Mouse (Mus musculus) leukemia stem cell, adult 10-12 weeks (primary cell): ENCODE results near the gene Plxna3. TPM values are rescaled to one million over a fixed set of nuclear protein-coding genes. Genes with fewer than 3 reads are reported as not detected.

Source experiments
- polyA plus RNA-seq: library from polyadenylated mRNA; stranded (reverse); fragments of >175 nt; gene quantifications from 2 replicates; pipeline ENCODE4 v1.2.3, GENCODE M21; 2012; ENCODE audit warnings: low replicate concordance

The Plxna3 gene
- 6.0 and 6.2 TPM in 2 replicates for polyA plus RNA-seq

DNA sequence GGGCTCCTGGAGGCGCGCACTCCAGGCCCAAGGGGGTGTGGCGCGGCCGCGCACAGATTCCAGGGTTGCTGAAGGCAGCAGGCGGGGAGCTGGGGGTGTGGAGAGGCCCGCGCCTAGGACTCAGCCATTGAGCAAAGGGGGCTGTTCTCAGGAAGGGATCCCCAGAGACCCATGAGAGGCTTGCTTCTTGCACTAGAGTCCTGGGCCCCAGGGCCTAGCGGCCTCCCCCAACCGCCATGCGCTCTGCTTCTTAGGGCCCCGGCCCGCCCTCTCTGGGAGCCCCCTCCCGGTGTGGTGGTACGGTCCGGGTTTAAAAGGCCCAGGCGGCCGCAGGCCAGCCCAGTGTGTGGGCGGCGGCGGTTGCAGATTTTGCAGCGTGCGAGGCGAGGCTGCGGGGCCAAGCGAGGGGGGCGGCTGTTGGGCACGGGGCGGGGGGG lies at the start of gene Plxna3:
Plxna3 (plus strand) TSS at position 342 of the 437 bp plus-strand sequence.

DNA sequence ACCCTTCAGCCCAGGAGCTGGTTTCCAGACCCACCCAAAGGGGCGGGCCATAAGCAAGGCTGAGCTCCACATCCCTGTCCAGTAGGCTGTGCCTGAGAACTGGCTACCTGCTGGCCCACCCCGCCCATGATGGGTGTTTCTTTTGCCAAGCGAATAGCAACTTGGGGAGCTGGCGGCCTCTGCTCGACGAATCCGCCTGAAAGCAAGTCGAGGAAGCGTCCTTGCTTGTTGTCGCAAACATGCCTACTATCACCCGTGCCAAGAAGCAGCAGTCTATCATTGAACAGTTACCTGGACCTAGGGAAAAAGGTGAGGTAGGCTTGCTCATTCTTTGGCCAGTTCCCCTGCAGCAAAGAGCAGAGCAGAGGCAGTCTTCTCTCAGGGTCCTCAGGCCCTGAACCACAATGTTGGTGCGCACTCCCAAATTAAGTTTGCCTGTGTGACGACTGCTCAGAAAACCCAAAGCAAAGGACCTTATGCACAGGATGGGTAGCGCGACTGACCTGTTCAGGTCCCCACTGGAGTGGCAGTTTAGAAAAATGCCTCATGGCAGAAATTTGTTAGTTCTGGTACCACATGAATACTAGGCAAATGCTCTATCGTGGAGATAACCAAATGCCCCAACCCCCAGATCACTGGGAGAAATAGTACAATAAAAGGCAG lies 47.0 kb upstream of the Plxna3 start, which contains the start of the genes Taz and Dnase1l1:
Taz (plus strand) TSS at position 181 of the 663 bp plus-strand sequence.
Dnase1l1 (minus strand) TSS at position 606 of the 663 bp plus-strand sequence.

DNA sequence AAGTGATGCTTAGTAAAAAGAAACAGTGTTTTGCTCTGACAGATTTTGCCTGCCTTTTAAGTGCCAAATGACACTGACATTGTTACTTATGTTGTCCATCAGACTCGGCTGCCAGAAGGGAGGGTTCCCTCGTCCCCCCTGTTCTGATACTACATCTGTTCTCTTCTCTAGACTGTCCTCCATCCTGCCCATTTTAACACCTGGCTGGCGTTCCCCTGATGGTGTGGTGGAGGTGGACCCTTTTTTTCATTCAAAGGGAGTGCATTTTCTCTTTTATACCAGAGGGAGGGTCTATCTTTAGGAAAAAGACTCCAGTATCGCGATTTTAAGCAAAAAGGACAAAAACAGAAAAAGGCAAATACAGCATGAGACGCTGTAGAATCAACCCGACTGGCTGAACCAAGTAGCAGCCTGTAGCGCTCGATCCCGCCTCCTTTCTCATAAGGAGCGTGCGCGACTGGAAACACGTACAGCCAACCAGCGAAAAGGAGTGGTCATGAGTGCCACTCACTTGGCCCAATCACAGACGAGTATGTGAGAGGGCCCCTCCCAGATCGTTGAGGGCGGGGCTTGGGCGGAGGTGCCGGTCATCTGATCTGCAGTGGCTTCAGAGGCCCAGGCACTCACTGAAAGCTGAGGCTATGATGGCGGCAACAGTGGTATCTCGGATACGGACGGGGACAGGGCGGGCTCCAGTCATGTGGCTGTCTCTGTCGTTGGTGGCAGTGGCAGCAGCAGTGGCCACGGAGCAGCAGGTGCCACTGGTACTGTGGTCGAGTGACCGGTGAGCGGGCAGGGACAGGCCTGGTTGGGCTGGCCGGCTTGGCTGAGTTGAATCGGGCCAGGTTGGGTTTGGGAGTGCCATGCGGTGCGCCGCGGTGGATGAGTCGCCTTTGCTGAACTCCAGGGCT lies 32.1 kb upstream of the Plxna3 start, which contains the start of gene Atp6ap1:
Atp6ap1 (plus strand) TSS at position 560 of the 911 bp plus-strand sequence.

DNA sequence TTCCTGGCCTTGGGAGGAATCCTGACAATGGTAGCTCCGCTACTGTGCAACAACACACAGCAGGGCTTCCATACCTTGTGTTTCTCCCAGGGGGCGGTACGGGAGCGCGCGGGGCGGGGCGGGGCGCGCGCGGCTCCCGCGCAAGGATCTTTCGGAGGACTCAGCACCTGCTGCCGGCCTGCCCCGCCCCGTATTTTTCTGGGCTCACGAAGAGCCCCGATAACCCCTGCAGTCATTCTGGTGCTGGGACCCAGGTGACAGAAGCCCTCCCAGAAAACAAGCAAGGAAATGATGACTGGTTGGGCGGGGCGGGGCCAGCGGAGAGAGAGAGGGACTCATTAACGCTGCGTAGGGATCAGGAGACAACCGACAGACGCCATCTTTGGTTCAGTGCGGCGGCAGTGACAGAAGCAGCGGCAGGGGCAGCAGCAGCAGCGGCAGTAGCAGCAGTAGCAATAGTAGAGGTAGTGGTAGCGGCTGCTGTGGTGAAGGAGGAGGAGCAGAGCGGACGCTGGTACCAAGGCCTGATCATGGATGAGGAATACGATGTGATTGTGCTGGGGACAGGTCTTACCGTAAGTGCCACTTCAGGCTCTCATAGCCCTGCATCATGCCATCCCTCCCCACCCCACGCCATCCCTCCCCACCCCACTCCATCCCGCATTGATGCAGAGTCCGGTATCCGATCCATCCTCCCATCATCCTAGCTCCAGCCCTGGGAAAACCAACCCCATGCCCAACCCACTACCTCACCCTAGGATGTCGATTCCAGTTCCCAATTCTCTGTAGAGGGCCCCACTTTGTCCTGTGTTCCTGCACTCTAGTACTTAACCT lies 23.8 kb upstream of the Plxna3 start, which contains the start of gene Gdi1:
Gdi1 (plus strand) TSS at position 132 of the 834 bp plus-strand sequence.

DNA sequence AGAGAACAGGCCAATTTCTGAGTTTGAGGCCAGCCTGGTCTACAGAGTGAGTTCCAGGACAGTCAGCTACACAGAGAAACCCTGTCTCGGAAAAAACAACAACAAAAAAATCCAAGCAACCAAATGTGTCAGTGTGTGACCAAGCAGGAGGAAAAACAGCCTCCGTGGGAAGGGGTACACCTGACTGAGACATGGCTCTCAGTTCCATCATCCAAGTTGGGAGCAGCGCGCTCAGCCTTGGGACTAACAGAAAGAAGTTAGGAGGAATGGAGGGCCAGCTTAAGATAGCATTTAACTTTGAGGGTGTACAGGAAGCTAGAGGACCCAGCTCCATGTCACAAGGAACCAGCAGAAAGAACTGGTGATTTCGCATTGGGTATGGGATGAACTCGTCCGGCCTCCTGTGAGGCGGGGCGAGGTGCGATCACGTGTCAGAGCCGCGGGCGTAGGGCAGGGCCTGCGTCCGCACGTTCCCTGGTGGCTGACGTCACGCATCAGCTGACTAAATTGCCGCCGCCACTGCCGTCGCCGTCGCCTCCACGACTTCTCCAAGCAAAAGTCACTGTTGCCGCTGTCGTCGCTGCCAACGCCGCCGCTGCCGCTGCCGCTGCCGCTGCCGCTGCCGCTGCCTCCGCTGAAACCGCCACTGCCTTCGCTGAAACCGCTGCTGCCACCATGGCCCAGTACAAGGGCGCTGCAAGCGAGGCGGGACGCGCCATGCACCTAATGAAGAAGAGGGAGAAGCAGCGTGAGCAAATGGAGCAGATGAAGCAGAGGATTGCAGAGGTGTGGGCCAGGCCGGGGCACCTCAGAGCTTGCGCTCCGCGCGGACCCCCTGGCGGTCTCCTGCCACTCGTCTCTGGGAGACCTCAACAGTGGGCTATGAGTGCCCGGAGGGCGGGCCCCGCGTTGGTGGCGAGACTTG lies 16.1 kb upstream of the Plxna3 start, which contains the start of gene Fam50a:
Fam50a (plus strand) TSS at position 494 of the 925 bp plus-strand sequence.

DNA sequence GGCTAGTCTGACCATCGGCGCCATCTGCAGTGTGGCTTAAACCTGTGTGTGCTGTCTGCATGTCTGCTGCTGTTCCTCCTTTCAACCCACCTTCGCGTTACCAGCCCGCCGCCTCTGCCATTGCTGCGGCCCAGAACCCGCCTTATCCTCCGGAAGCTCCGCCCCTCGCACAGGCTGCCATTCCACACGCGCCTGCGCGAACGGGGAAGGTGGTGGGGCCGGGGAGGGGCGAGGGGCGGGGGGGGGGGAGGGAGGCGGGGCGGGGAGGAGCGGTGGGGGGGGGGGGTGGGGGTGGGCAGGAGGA lies 24.6 kb downstream of the Plxna3 start, which contains the start of gene Lage3:
Lage3 (minus strand) TSS at position 152 of the 304 bp plus-strand sequence.

DNA sequence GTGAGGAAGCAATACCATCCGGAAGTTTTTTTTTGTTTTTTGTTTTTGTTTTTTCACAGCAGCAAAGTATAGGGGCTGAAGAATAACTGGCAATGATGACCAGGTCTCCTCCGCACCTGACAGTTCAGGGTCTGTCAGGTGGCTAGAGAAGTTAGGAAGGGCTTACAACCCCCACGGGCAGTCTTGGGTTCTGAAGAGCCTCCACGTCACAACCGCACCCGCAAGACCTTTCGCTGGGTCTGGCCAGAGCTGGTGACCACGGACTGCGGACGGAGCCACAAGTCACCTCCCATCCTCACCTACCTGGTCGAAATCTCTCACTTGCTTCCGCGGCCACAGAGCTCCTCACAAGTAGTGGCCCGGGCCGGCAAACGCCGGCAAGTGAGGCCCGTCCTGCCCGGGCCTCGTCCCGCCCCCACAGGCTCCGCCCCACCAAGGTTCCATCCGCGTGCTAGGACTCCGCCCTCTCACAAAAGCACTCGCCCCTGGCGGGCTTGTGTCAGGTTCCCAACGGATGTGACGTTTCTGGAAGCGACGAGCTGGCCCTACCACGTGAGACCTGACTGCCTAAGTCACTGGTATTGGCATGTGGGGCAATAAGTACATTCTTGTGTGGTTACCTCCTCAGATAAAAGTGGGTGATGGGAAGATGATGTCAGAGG lies 44.2 kb downstream of the Plxna3 start, which contains the start of the genes Ubl4a and Slc10a3:
Ubl4a (minus strand) TSS at position 331 of the 662 bp plus-strand sequence.
Slc10a3 (minus strand) TSS at position 462 of the 662 bp plus-strand sequence.

DNA sequence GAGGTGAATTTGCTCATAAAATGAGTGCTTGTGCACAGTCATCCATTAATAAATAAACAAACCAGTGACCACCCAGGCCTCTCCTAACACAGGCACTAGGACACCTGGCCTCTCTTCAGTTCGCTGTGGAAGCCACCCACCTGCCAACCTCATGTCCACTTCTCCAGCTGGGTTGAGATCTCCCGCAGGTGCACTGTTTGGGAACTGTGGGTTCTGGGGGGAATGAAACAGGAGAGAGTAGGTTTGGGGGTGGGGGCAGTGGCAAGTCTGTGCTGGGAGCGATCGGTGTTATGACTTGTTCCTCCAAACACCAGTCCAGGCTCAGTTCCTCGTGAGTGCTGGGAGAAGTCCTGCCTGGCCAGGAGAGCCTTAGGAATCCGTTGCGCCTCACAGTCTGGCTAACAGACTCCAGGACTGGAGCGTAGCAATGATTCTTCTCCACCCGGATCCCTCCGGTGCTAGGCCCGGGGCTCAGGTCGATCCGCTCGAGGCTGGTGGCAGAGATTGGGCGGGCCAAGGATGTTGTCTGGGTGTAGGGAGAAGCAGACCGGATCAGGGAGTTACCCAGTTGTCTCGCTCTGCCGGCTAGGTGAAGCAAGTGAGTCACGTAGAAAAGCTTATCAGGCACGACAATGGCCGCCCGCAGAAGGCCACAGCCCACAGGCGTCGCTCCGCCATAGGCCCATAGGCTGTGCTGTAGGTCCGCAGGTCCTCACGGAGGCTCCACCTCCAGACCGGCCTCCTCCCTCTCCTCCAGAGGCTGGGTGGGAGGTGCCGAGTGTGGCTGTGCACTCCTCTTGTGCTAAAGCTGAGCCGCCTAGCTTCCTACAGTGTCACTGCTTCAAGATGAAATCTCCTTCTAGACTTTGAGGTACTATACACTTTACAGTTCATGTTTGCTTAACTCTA lies 63.9 kb downstream of the Plxna3 start, which contains the start of the genes Fam3a and Ikbkg:
Fam3a (minus strand) TSS at position 738 of the 909 bp plus-strand sequence.
Ikbkg (plus strand) TSS at position 756 of the 909 bp plus-strand sequence.

Other genes with a start within 250 kb of the Plxna3 start
- not detected in 2 replicates for gene Opn1mw, start 201.6 kb upstream of the Plxna3 start, polyA plus RNA-seq
- gene Mecp2, start 193.7 kb upstream of the Plxna3 start, polyA plus RNA-seq: 27.3 and 47.4 TPM in 2 replicates
- not detected in 2 replicates for gene Tex28, start 161.2 kb upstream of the Plxna3 start, polyA plus RNA-seq
- gene Tktl1, start 151.8 kb upstream of the Plxna3 start, polyA plus RNA-seq: not detected in 2 replicates
- gene Flna, start 79.2 kb upstream of the Plxna3 start, polyA plus RNA-seq: 42.2 and 77.0 TPM in 2 replicates
- 14.2 and 47.5 TPM in 2 replicates for gene Emd, start 74.4 kb upstream of the Plxna3 start, polyA plus RNA-seq
- gene Rpl10, start 58.3 kb upstream of the Plxna3 start, polyA plus RNA-seq: 109 and 533 TPM in 2 replicates
- gene Taz, start 47.2 kb upstream of the Plxna3 start, polyA plus RNA-seq: 33.1 and 36.6 TPM in 2 replicates
- gene Dnase1l1, start 46.7 kb upstream of the Plxna3 start, polyA plus RNA-seq: 0.18 and 1.0 TPM in 2 replicates
- 16.9 and 43.6 TPM in 2 replicates for gene Atp6ap1, start 32.0 kb upstream of the Plxna3 start, polyA plus RNA-seq
- 29.7 and 52.2 TPM in 2 replicates for gene Gdi1, start 24.1 kb upstream of the Plxna3 start, polyA plus RNA-seq
- gene Fam50a, start 16.0 kb upstream of the Plxna3 start, polyA plus RNA-seq: 8.0 and 12.8 TPM in 2 replicates
- gene Lage3, start 24.6 kb downstream of the Plxna3 start, polyA plus RNA-seq: 5.2 and 5.7 TPM in 2 replicates
- gene Ubl4a, start 44.2 kb downstream of the Plxna3 start, polyA plus RNA-seq: 12.5 and 13.6 TPM in 2 replicates
- 1.8 and 3.0 TPM in 2 replicates for gene Slc10a3, start 44.3 kb downstream of the Plxna3 start, polyA plus RNA-seq
- gene Fam3a, start 64.2 kb downstream of the Plxna3 start, polyA plus RNA-seq: 3.6 and 6.3 TPM in 2 replicates
- 8.5 and 10.8 TPM in 2 replicates for gene Ikbkg, start 64.2 kb downstream of the Plxna3 start, polyA plus RNA-seq
- gene G6pdx, start 100.1 kb downstream of the Plxna3 start, polyA plus RNA-seq: 6.0 and 14.2 TPM in 2 replicates
- not detected in 2 replicates for gene Gm6880, start 152.3 kb downstream of the Plxna3 start, polyA plus RNA-seq
- not detected in 2 replicates for gene Olfr1326-ps1, start 245.8 kb downstream of the Plxna3 start, polyA plus RNA-seq